Mouse (Mus musculus): ENCODE measurements around the gene Adh6a.
"Not testable (repeated sequence)": the region's sequence is repeated elsewhere in the genome, so short reads cannot be mapped to it uniquely, and the experiment has no call there.

The Adh6a gene

DNA sequence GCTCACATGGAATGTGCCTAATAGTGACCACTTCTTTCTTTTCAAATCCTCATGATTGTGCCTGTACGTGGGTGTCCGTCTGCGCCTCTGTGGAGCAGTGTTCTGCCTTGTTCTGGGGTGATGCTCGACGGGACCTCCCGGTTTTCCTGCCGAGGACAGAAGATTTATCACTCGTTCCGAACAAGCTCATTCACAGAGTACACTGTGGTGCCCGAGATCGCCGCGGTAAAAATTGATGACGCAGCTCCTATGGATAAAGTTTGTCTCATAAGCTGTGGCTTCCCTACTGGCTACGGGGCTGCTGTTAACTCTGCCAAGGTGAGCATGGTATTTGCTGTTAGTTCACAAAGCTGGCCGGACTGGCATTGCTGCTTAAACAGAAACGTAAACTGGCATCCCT is 11.9 kb downstream of the Adh6a start:
- no peak for DNase-seq (ENCODE audit: low spot score in 2 of 2)

DNA sequence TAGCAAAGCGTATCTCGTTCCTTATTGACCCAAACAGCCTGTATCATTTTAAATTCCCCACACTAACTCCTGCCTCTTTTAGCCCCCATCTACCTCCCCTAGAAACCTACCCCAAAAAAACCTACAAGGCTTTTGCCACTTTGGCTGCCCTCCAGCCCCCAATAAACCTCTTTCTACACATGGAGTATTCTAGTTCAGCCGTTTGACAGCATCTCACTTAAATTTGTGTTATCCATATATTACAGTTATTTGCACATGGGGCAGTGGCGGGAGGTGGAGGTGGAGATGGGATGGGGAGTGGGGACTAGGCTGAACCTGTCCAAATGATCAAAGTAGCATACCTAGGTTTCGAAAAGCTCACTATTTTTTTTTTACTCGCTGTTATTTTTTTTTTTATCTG is 12.4 kb downstream of the Adh6a start:
- no peak for DNase-seq (ENCODE audit: low spot score in 2 of 2)

GRCm38 (mm10) chr3:138333910-138334309 is 20.8 kb downstream of the Adh6a start:
- DNase-seq (ENCODE audit: low spot score in 2 of 2): no peak

DNA sequence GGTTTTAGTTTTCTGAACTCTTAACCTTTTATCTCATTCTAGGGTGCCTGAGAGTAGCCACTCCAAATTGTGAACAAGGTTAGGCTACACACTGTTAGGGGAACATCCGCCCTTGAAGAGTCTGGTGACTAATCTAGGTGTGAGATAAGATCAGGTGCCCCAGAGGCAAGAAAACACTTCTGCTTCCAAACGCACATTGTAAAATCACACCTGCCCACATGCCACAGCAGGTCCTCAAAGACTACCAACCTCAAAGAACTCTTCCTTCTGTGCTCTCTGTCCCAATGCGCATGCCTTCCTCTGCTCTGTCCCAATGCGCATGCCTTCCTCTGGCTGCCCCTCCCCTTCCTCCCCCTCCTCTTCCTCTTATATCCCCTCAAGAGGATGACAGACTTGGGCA is 21.2 kb downstream of the Adh6a start:
- no peak for DNase-seq (ENCODE audit: low spot score in 2 of 2)

DNA sequence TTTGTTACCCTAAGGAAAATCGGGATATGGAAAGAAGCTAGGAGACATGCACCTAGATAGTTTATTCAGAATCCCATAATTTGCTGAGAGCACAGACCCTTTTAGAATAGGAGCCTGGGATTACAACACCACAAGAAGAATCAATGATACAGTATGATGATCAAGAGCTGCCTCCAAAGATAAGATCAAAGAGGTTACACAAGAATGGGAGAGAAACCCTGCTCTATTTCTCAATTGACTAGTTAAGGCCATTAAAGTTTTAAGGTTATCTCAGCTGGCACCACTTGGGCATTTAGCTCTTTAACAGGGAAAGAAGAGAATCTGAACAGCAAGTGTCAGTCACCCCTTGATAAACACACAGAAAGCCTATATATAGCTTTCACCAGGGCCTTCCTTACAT is 22.5 kb downstream of the Adh6a start:
- DNase-seq (ENCODE audit: low spot score in 2 of 2): no peak

- no peak for DNase-seq (ENCODE audit: low spot score in 2 of 2)
Observed at GRCm38 (mm10) chr3:138336104-138336754, 23.1 kb downstream of the Adh6a start.

DNA sequence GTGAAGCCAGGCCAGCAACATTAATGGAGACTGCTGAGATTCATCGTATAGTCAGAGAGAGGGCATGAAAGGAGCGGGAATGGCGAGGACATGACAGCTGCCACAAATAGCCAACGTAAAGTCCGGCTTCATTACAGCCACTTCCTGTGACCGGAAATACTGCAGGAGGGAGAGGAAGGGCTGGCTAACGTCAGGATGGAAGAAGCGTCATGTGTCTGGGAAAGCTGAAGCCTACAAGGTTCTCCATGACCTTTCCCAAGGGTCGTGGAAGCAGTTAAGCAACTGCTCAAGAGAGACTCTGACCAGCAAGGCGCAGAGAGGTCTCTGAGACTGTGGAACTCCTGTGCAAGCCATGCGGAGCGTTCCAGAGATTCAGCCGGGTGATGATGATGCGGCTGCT is 28.4 kb downstream of the Adh6a start, which contains the start of gene Adh6b:
Gene Adh6b, plus strand, starts transcription at position 305 of the 400 bp plus-strand sequence.
- DNase-seq (ENCODE audit: low spot score in 2 of 2): no peak

- DNase-seq (ENCODE audit: low spot score in 2 of 2): no peak
Observed at GRCm38 (mm10) chr3:138347041-138347440, 34.0 kb downstream of the Adh6a start.

- no peak for DNase-seq (ENCODE audit: low spot score in 2 of 2)
Observed at GRCm38 (mm10) chr3:138352012-138352809, 39.1 kb downstream of the Adh6a start.

- DNase-seq (ENCODE audit: low spot score in 2 of 2): no peak
Observed at GRCm38 (mm10) chr3:138358856-138359255, 45.8 kb downstream of the Adh6a start.

DNA sequence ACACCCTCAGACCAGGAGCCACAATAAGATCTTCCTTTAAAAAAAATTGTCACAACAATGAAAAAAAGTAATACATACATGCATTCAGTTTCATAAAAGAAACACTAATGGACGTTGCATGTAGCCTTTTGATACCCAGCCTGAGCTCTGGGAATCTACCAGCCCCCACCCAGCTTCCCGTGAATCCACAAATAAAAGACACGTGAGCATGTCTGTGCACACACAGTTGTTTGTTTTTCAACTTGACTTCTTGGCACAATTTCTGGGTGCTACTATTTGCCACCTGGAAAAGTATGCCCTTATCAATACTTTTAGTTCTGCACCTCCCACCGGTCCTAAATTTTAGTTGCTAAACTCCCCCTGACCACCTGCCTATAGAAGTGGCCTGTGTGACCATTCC is 47.6 kb downstream of the Adh6a start:
- DNase-seq (ENCODE audit: low spot score in 2 of 2): no peak

DNA sequence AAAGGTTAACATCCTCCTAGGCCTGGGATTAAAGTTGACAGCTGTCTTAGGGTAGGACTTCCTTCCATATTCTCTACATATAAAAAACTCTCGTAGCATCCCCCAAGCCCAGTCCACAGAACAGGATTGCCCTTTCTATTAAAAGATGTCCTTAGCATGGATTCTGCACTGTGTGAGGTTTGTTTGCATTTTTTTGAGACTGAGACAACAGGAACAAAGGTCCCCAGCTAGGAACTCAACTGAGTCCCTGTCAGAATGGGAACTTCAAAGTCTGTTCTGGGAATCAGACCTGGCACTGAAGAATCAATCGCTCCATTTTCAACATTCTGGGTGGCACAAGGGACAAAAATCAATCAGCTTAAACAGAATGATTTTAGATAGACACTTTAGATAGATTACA is 49.8 kb downstream of the Adh6a start:
- DNase-seq (ENCODE audit: low spot score in 2 of 2): no peak

DNA sequence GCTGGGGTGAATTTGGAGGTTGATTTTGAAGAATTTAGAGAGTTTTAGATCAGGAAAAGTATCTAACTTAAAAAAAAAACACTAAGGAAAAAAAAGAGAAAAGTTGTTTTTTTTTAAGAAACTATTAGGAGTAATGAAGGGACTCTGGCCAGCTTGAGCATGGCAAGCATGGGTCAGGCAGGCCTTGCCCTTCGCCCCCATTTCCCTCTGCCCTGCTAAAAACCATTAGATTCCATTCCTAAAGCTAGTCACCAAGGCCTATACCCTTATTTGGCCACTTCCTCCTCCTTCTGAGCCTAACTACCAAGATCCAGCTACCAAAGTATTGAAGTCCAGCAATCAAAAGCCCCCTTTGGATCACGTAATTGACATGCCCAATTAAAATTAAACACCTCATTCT is 53.1 kb downstream of the Adh6a start:
- DNase-seq (ENCODE audit: low spot score in 2 of 2): no peak

- DNase-seq (ENCODE audit: low spot score in 2 of 2): no peak
Observed at GRCm38 (mm10) chr3:138369546-138369945, 56.5 kb downstream of the Adh6a start.

- not testable (repeated sequence) for DNase-seq (ENCODE audit: low spot score in 2 of 2)
Observed at GRCm38 (mm10) chr3:138370289-138370688, 57.2 kb downstream of the Adh6a start.

DNA sequence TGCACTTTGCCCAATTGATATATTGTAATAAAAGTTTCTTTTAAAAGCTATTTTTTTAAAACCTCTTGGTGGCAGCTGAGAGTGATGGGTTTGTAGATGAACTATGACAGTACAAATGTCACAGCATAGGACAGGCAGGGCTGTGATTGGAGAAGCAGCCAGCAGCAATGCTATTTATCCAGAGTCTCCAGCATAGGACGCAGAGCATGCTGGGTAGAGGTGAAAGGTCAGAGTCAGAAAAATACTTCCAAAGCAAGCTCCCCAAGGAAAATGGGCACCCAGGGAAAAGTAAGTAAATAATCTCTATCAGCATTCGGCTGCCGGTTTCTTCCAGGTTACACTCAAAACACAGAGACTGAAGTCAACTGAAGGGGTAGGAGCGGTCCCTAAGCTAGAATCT is 60.8 kb downstream of the Adh6a start:
- DNase-seq (ENCODE audit: low spot score in 2 of 2): no peak

DNA sequence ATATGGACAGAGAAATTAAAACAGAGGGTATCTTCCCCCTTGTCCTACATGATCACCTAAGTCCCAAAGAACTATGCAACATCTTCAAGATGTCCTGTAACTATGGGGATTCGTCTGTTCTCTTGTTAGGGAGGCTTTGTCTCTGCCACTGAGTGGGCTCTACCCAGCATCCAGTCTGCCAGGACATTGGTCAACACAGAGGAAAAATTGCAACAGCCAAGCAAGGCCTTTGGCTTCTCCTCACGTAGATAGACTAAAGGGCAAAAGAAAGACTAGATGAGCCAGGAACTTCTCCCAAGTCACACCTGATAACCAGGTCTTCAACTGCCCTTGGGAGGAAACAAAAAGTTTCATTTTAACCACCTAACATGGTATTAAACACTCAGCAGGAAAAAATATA is 62.1 kb downstream of the Adh6a start:
- no peak for DNase-seq (ENCODE audit: low spot score in 2 of 2)
